Comparison of ENCODE assay signal across 8 mouse cellular contexts in genomic region chr5:111877165-111877793, GRCm38 (mm10).
DNase-seq lines count a peak whose midpoint lies in the region; ATAC-seq and TF ChIP-seq lines count a peak whose summit lies in the region.

No protein-coding gene starts in this region.

- peak overlapping the region; percentile 16; the same call in 1 of the 2 replicates for H3K27ac ChIP-seq in liver, embryonic 11.5 days (ENCODE audit: low read depth, low read length)
- H3K27ac ChIP-seq in liver, postnatal 0 days (ENCODE audit: low read depth) = no peak overlapping the region
- peak overlapping the region; percentile 81 for H3K27ac ChIP-seq in forebrain, embryonic 10.5 days
- H3K27ac ChIP-seq in hindbrain, embryonic 14.5 days = 0 out of 2 replicates have a peak overlapping the region, but pooled peaks have one; percentile 14

- TF ChIP-seq EP300 in liver, postnatal 0 days (IDR thresholded peaks at IDR 0.05; ENCODE audit: low read depth) = no peak

- DNase-seq in liver, embryonic 11.5 days (ENCODE audit: low spot score) = peak; percentile 43
- DNase-seq in liver, postnatal 0 days = no peak
- DNase-seq in forebrain, embryonic 10.5 days (ENCODE audit: extremely low spot score, low spot score) = peak; percentile 62
- DNase-seq in hindbrain, embryonic 14.5 days (ENCODE audit: low spot score) = no peak
- DNase-seq in skeletal muscle tissue, adult 2 months (ENCODE audit: low read depth, low spot score) = peak; percentile 42
- no peak for DNase-seq in left cerebral cortex, adult 11 months (ENCODE audit: low spot score)
- DNase-seq in frontal cortex, postnatal 25 days (ENCODE audit: low spot score in 2 of 2) = no peak

- 6% methylated on average over 8 of the region's 8 CpGs for WGBS in liver, embryonic 11.5 days
- 19% methylated on average over 8 of the region's 8 CpGs for WGBS in liver, postnatal 0 days (ENCODE audit: insufficient replicate concordance)
- whole genome bisulfite sequencing in forebrain, embryonic 10.5 days = 3% methylated on average over 8 of the region's 8 CpGs
- 6% methylated on average over 8 of the region's 8 CpGs for WGBS in hindbrain, embryonic 14.5 days

- no peak for TF ChIP-seq CTCF in liver, postnatal 0 days (IDR thresholded peaks at IDR 0.05; ENCODE audit: low read depth)

- H3K4me1 ChIP-seq in liver, embryonic 11.5 days (replicated peaks; ENCODE audit: control insufficient read depth, insufficient read depth, low read length) = peaks cover 5% of the 10 kb centered on the region; the same call in 1 of the 2 replicates
- H3K4me1 ChIP-seq in liver, postnatal 0 days (ENCODE audit: insufficient read depth) = no peaks in the 10 kb centered on the region
- peaks cover 31% of the 10 kb centered on the region for H3K4me1 ChIP-seq in forebrain, embryonic 10.5 days
- peaks cover 14% of the 10 kb centered on the region for H3K4me1 ChIP-seq in hindbrain, embryonic 14.5 days (replicated peaks; ENCODE audit: control insufficient read depth, insufficient read depth, low read length)

- H3K27me3 ChIP-seq in liver, embryonic 11.5 days (replicated peaks; ENCODE audit: control insufficient read depth, insufficient read depth, low read length) = no peaks in the 10 kb centered on the region
- no peaks in the 10 kb centered on the region for H3K27me3 ChIP-seq in liver, postnatal 0 days (ENCODE audit: insufficient read depth, low read length)
- no peaks in the 10 kb centered on the region; the same call in 1 of the 2 replicates for H3K27me3 ChIP-seq in forebrain, embryonic 10.5 days (ENCODE audit: poor library complexity, severe bottlenecking)
- no peaks in the 10 kb centered on the region for H3K27me3 ChIP-seq in hindbrain, embryonic 14.5 days (ENCODE audit: control insufficient read depth, insufficient read depth, low read length)

- H3K4me2 ChIP-seq in liver, embryonic 11.5 days = no peak overlapping the region
- H3K4me2 ChIP-seq in liver, postnatal 0 days (ENCODE audit: low read depth, low read length) = no peak overlapping the region
- H3K4me2 ChIP-seq in hindbrain, embryonic 14.5 days (replicated peaks) = no peak overlapping the region

- H3K4me3 ChIP-seq in liver, embryonic 11.5 days (ENCODE audit: low read depth, low read length) = no peak overlapping the region
- no peak overlapping the region for H3K4me3 ChIP-seq in liver, postnatal 0 days (ENCODE audit: low read depth, low read length)
- H3K4me3 ChIP-seq in forebrain, embryonic 10.5 days = peak overlapping the region; percentile 26; the same call in 1 of the 2 replicates
- no peak overlapping the region for H3K4me3 ChIP-seq in hindbrain, embryonic 14.5 days (replicated peaks; ENCODE audit: low read length)

- ATAC-seq in liver, embryonic 11.5 days (replicated peaks; ENCODE audit: low FRiP score) = no peak
- ATAC-seq in liver, postnatal 0 days = no peak
- no peak for ATAC-seq in hindbrain, embryonic 14.5 days (ENCODE audit: low FRiP score)
- ATAC-seq in monocyte, adult 5-6 weeks (replicated peaks; ENCODE audit: insufficient number of reproducible peaks, low FRiP score, low TSS enrichment, poor library complexity, severe bottlenecking) = no peak

- H3K9me3 ChIP-seq in liver, embryonic 11.5 days (ENCODE audit: control insufficient read depth, low read length) = peaks cover 4% of the 10 kb centered on the region
- H3K9me3 ChIP-seq in liver, postnatal 0 days (ENCODE audit: low read length) = peaks cover 2% of the 10 kb centered on the region; the same call in 1 of the 2 replicates
- H3K9me3 ChIP-seq in forebrain, embryonic 10.5 days = peaks cover 17% of the 10 kb centered on the region
- peaks cover 4% of the 10 kb centered on the region for H3K9me3 ChIP-seq in hindbrain, embryonic 14.5 days (ENCODE audit: control insufficient read depth, low read length)

- no peaks in the 10 kb centered on the region for H3K36me3 ChIP-seq in liver, embryonic 11.5 days (ENCODE audit: control insufficient read depth, insufficient read depth, low read length)
- no peaks in the 10 kb centered on the region for H3K36me3 ChIP-seq in liver, postnatal 0 days (replicated peaks; ENCODE audit: insufficient read depth, low read length)
- H3K36me3 ChIP-seq in forebrain, embryonic 10.5 days (replicated peaks) = no peaks in the 10 kb centered on the region
- H3K36me3 ChIP-seq in hindbrain, embryonic 14.5 days (replicated peaks; ENCODE audit: control insufficient read depth, insufficient read depth) = no peaks in the 10 kb centered on the region

- H3K9ac ChIP-seq in liver, embryonic 11.5 days (ENCODE audit: low read depth, low read length) = no peak overlapping the region
- H3K9ac ChIP-seq in liver, postnatal 0 days (replicated peaks) = no peak overlapping the region
- H3K9ac ChIP-seq in hindbrain, embryonic 14.5 days = no peak overlapping the region

Comparison
In these comparisons a context has a peak if more than half of its experiments do, and no peak if none do; other contexts are left out.
1. DNase-seq: peak in liver, embryonic 11.5 days (single experiment), forebrain, embryonic 10.5 days (single experiment) and skeletal muscle tissue, adult 2 months (single experiment); none in liver, postnatal 0 days (single experiment), hindbrain, embryonic 14.5 days (single experiment), left cerebral cortex, adult 11 months (single experiment) and frontal cortex, postnatal 25 days (0 of 2).